Mouse (Mus musculus): ENCODE measurements at regions not wholly inside any gene's neighbourhood (a gene's known extent, or its start where the extent isn't known, plus 50 kb on each side); places are given as distances from the start of the nearest gene placed in this dataset.

GRCm38 (mm10) chr12:7777220-7778055, 200.0 kb upstream of the Apob start:
- DNase-seq (ENCODE audit: low spot score): peak; percentile 49

- no peak for DNase-seq (ENCODE audit: low spot score)
Measured at GRCm38 (mm10) chr12:7778056-7778440, 199.4 kb upstream of the Apob start.

GRCm38 (mm10) chr12:7816616-7817015, 160.8 kb upstream of the Apob start:
- peak; percentile 16 for DNase-seq (ENCODE audit: low spot score)

DNA sequence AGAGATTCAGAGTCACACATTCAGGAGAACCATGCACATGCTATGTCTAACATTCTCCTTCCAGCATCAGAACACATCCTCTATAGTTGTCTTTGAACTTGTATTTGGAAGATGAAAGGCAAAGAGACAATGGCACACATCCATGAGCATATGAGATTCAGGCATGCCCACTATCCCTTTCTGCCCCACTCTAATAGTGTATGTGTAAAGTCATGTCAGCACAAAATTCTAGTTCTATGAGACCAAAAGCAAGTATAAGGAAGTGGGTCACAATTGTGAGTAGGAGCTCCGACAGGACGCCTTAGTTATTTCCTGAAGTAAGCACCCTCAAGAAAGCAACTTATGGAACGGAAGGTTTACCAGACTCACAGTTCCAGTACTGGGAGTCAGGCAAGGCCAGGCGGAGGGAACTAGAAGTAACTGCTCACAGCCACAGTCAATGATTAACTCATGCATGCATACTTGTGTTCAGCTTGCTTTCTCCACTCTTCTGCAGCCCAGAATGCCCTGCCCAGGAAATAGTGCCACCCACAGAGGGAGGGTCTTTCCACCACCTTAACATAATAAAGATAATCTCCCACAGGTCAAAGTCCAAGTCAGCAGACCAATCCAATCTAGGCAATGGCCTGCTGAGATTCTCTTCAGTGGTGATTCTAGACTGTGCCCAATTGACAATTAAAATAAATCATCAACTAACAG, 157.3 kb upstream of the Apob start:
- DNase-seq (ENCODE audit: low spot score): no peak

DNA sequence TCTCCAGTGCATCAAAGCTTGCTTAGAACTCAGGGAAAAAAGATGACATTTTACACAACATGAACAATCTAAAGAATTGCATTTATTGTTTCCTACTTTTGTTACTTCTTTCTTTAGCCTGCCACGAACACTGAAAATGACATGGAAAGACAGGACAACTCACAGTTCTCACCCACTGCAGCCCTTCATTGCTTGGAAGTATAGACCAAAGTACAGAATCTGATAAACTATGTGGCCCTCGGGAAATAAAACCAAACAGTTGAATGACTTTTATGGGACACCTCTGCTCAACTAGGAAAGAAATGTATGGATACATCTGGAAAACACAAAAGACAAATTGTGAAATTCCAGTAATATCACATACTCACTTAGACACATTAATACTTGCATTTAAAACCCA, 156.7 kb upstream of the Apob start:
- no peak for DNase-seq (ENCODE audit: low spot score)

DNA sequence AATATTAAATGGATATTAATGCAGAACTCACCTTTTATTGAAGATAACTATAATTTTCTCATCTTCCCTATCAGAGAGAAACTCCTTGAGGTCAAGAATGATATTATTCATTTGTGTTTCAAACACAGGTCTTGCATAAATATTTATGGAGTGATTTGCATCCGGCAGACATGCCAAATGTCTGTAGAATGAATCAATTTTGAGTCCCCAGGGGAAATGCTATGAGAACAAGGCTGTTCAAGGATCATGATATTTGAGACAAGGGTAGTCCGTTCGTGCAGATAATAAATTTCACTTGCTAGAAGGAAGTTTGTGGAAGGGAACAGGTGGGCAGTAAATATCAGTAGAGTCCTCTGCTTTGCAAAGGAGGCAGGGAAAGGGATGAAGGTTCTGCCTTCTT, 141.7 kb upstream of the Apob start:
- no peak for DNase-seq (ENCODE audit: low spot score)

GRCm38 (mm10) chr12:7853876-7854275, 123.6 kb upstream of the Apob start:
- no peak for DNase-seq (ENCODE audit: low spot score)

DNA sequence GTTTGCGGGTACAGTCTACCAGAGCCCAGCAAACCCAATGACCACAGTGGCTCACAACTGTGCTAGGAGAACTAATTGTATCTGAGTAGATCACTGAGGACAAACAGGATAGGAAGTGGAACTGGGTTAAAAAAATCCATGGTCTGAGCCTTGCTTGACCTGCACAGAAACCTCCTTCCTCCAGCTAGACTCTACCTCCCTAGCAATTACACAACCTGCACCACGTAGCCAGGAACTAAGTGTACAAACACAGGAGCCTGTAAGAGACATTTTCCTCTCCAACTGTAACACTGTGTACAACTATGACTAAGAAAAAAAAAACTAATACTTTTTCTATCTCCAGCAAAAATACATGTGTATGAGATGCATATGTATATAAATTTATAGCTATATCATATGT, 121.8 kb upstream of the Apob start:
- DNase-seq (ENCODE audit: low spot score): no peak

DNA sequence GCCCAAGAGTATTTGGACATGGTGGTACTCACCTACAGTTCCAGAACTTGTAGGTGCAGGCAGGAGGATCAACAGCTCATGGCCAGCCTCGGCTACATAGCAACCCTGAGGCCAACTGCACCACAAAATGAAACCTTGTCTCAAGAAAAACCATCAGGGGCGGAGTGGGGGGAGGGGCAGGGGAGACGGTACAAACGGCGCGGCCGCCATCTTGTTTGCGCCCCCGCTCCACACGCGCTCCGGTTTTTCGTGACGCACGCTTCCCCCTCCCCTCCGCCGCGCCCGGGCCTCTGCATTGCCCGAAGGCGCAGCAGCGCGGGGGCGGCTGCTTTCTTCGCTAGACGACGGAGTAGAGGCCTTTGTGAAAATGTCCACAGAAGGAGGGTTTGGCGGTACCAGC, 117.9 kb upstream of the Apob start:
- DNase-seq (ENCODE audit: low spot score): no peak

DNA sequence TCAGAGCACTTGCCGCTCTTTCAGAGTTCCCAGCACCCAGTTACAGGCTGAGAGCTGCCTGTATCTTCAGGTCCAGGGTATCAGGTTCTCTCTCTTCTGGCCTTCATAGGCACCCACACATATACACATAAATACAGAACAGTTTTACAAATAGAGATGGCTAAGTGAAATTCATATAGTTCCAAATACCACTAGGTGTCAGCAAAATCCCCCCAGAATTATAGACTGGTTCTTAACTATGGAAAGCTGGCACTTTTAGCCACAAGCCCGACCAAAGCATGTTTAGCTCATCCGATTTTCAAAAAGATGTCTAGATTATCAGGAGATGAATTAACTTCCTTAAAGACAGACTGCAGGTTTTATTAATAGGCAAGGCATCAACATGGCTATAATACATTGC, 107.4 kb upstream of the Apob start:
- DNase-seq (ENCODE audit: low spot score): no peak

GRCm38 (mm10) chr12:7870473-7870872, 107.0 kb upstream of the Apob start:
- no peak for DNase-seq (ENCODE audit: low spot score)

- no peak for DNase-seq (ENCODE audit: low spot score)
Measured at GRCm38 (mm10) chr12:7875454-7875853, 102.0 kb upstream of the Apob start.

- DNase-seq (ENCODE audit: low spot score): no peak
Measured at GRCm38 (mm10) chr12:7876302-7877063, 101.0 kb upstream of the Apob start.

GRCm38 (mm10) chr12:7878761-7879160, 98.7 kb upstream of the Apob start:
- DNase-seq (ENCODE audit: low spot score): no peak

DNA sequence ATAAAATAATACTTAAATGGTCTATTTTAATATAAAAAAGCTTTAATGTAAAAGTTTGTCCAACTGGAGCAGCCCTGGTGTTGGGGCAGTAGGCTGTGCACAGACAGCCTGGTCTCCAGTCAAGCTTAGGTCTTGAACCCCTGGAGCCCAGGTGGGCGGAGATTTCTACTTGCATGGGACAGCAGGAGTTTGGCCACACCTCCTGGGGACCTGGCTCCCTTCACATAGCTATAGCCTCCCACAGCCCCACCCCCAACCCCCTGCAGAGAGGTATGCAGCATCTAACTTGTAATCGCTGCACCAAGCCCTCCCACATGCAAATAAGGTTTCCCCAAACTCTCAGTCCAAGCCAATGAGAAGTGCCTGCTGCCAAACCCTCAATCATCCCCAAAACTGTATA, 81.3 kb upstream of the Apob start:
- no peak for DNase-seq (ENCODE audit: low spot score)

DNA sequence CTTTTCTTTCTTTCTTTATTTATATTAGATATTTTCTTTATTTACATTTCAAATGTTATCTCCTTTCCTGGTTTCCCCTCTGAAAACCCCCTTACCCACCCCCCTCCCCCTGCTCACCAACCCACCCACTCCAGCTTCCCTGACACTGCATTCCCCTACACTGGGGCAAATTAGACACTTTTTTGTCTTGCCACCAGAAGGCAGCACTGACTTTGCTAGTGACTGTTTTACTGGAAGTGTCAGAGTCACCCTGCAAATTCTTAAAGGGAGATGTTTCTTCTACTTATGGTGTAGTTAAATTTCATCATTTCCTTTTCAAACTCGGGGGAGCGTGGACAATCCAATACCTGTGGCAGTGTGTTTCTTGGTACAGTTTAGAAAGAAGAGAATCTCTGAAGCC, 72.1 kb upstream of the Apob start:
- DNase-seq (ENCODE audit: low spot score): no peak

- DNase-seq (ENCODE audit: low spot score): no peak
Measured at GRCm38 (mm10) chr12:7906831-7907230, 70.6 kb upstream of the Apob start.

- no peak for DNase-seq (ENCODE audit: low spot score)
Measured at GRCm38 (mm10) chr12:7909746-7910360, 67.6 kb upstream of the Apob start.

- DNase-seq (ENCODE audit: low spot score): no peak
Measured at GRCm38 (mm10) chr12:7910509-7910908, 66.9 kb upstream of the Apob start.

DNA sequence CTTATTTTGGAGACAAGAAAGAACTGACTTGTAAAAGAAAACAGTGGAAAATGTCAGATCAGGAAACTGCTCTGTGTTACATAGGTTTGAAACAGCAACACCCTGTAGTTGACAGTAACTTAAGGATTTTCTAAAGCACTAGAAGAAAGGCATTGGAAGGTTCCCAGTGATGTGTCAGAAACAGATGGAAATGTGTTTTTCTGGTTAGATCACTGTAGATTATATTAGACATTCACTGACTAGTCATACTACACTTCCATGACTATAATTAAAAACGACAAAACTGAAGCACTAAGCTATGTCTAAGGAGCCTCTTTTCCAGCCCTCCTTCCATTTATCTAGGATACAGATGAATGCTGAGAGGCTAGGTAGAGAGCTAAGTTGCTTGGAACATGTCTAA, 59.1 kb upstream of the Apob start:
- no peak for DNase-seq (ENCODE audit: low spot score)

GRCm38 (mm10) chr12:7918967-7919708, 58.3 kb upstream of the Apob start:
- no peak for DNase-seq (ENCODE audit: low spot score)
